Comparison of ENCODE assay signal across 26 mouse cellular contexts in genomic region chr4:136557638-136558037, GRCm38 (mm10). TPM values are rescaled to one million over a fixed set of nuclear protein-coding genes. Genes with fewer than 3 reads are reported as not detected.
DNase-seq lines count a peak whose midpoint lies in the region; ATAC-seq and TF ChIP-seq lines count a peak whose summit lies in the region.
"Had no signal": no experiment of that assay in that cellular context is flagged by ENCODE, and none has a peak within 500 bp of the region (broad histone marks: within the 10 kb centered on the region; RNA-seq: fewer than 3 reads in every experiment).

No protein-coding gene starts in this region.

- no peaks in the 10 kb centered on the region for H3K9me3 ChIP-seq in intestine, embryonic 16.5 days (ENCODE audit: control insufficient read depth, low read length)
- H3K9me3 ChIP-seq: embryonic facial prominence, embryonic 13.5 days; embryonic facial prominence, embryonic 15.5 days; forebrain, embryonic 10.5 days; forebrain, embryonic 12.5 days had no signal

- H3K4me3 ChIP-seq in C2C12 (ENCODE audit: insufficient read depth, poor library complexity, severe bottlenecking): peak overlapping the region; percentile 6
- H3K4me3 ChIP-seq in intestine, embryonic 16.5 days (ENCODE audit: low read length): no peak overlapping the region
- H3K4me3 ChIP-seq: embryonic facial prominence, embryonic 13.5 days; embryonic facial prominence, embryonic 15.5 days; erythroblast, embryonic 14.5 days; forebrain, embryonic 10.5 days; forebrain, embryonic 12.5 days had no signal

- peaks cover 88% of the 10 kb centered on the region for H3K36me3 ChIP-seq in C2C12 (ENCODE audit: control insufficient read depth, insufficient read depth)
- H3K36me3 ChIP-seq in intestine, embryonic 16.5 days (ENCODE audit: control insufficient read depth, insufficient read depth, low read length): peaks cover 29% of the 10 kb centered on the region

- H3K4me1 ChIP-seq in intestine, embryonic 16.5 days (ENCODE audit: control insufficient read depth, insufficient read depth, low read length): peaks cover 5% of the 10 kb centered on the region; the same call in 1 of the 2 replicates
- H3K4me1 ChIP-seq: embryonic facial prominence, embryonic 13.5 days; forebrain, embryonic 10.5 days; forebrain, embryonic 12.5 days had no signal

- ATAC-seq in intestine, embryonic 16.5 days: peak; percentile 61
- ATAC-seq: activated CD4-positive, CD25-positive, alpha-beta regulatory T cell, adult 4 months; forebrain, embryonic 14.5 days; forebrain, embryonic 16.5 days; Patski had no signal

- no peak overlapping the region for H3K9ac ChIP-seq in intestine, embryonic 16.5 days (ENCODE audit: low read depth, low read length)
- H3K9ac ChIP-seq: embryonic facial prominence, embryonic 13.5 days; embryonic facial prominence, embryonic 15.5 days; forebrain, embryonic 12.5 days had no signal

- TF ChIP-seq CTCF in C2C12 (IDR thresholded peaks at IDR 0.05; ENCODE audit: control insufficient read depth, insufficient read depth, insufficient read length): no peak

- no peak overlapping the region for H3K4me2 ChIP-seq in intestine, embryonic 16.5 days (ENCODE audit: low read depth, low read length)
- H3K4me2 ChIP-seq: embryonic facial prominence, embryonic 13.5 days; embryonic facial prominence, embryonic 15.5 days; forebrain, embryonic 12.5 days had no signal

- peak; percentile 25 for DNase-seq in large intestine, adult 2 months (ENCODE audit: low read depth, low spot score)
- DNase-seq in Muller cell, postnatal 12 days (ENCODE audit: inconsistent ontology term): no peak
- no peak for DNase-seq in thymus, postnatal 36 days
- no peak for DNase-seq in cerebellum, adult 9-10 months
- DNase-seq: adrenal gland, adult 8-10 months; adrenal gland, postnatal 14 days; adrenal gland, postnatal 36 days; B cell, adult 2 months; cerebellum, adult 11-12 months; cerebellum, adult 2 months; cerebellum, adult 9-11 months; cerebellum, postnatal 14 days; cerebellum, postnatal 36 days; embryo, embryonic 11 days had no signal

- H3K79me3 ChIP-seq in C2C12 (ENCODE audit: low read depth): peaks cover 12% of the 10 kb centered on the region

- H3K79me2 ChIP-seq in C2C12 (ENCODE audit: control insufficient read depth, insufficient read depth): peaks cover 19% of the 10 kb centered on the region

- 82% methylated on average over 2 of the region's 2 CpGs for WGBS in intestine, embryonic 16.5 days
- WGBS in large intestine, adult 2 months: 60% methylated on average over 2 of the region's 2 CpGs

- H3ac ChIP-seq in C2C12 (ENCODE audit: control insufficient read depth, insufficient read length, low read depth): no peak overlapping the region

- no peak overlapping the region for H3K27ac ChIP-seq in intestine, embryonic 16.5 days (ENCODE audit: low read length)
- H3K27ac ChIP-seq: embryonic facial prominence, embryonic 13.5 days; embryonic facial prominence, embryonic 15.5 days; forebrain, embryonic 10.5 days; forebrain, embryonic 12.5 days had no signal

- H3K27me3 ChIP-seq in C2C12 (ENCODE audit: control insufficient read depth, insufficient read depth, insufficient read length): no peaks in the 10 kb centered on the region
- H3K27me3 ChIP-seq in intestine, embryonic 16.5 days (replicated peaks; ENCODE audit: control insufficient read depth, insufficient read depth, low read length): no peaks in the 10 kb centered on the region
- H3K27me3 ChIP-seq: embryonic facial prominence, embryonic 13.5 days; embryonic facial prominence, embryonic 15.5 days; forebrain, embryonic 12.5 days; Patski had no signal

TF ChIP-seq in C2C12, 6 proteins besides CTCF, POLR2A, EP300 and RAD21:
- no peak for TF ChIP-seq FOSL1 (IDR thresholded peaks at IDR 0.05; ENCODE audit: insufficient read depth, low read length, poor library complexity, severe bottlenecking)
- no peak for TF ChIP-seq MYOG (IDR thresholded peaks at IDR 0.05; ENCODE audit: control insufficient read depth, extremely low read depth, insufficient read length)
- TF ChIP-seq USF1 (IDR thresholded peaks at IDR 0.05; ENCODE audit: low read depth): no peak
- no peak for TF ChIP-seq MYOD1 (IDR thresholded peaks at IDR 0.05; ENCODE audit: control insufficient read depth, insufficient read length, low read depth)

RNA-seq across cellular contexts. Expression of gene Kdm1a, which starts 44.9 kb away (rescaled TPM):
- polyA plus RNA-seq in C2C12 (2012; fragmentation: generic; extraction: Trizol): 47.2 TPM
- 14.0 and 14.3 TPM in 2 replicates for polyA plus RNA-seq in intestine, embryonic 16.5 days (2015; fragmentation: Nextera tagmentation; extraction: Ambion mirVana)
- polyA plus RNA-seq in large intestine, adult 2 months (2012; rRNA removed): 23.9 and 26.0 TPM in 2 replicates

RNA-seq across cellular contexts. Expression of gene Tex46, which starts 52.6 kb away (rescaled TPM):
- not detected for polyA plus RNA-seq in C2C12 (2012; fragmentation: generic; extraction: Trizol)
- not detected in 2 replicates for polyA plus RNA-seq in intestine, embryonic 16.5 days (2015; fragmentation: Nextera tagmentation; extraction: Ambion mirVana)
- polyA plus RNA-seq in large intestine, adult 2 months (2012; rRNA removed): not detected in 2 replicates
- polyA plus RNA-seq: activated CD4-positive, CD25-positive, alpha-beta regulatory T cell, adult 4 months; cerebellum, adult 2 months; embryonic facial prominence, embryonic 11.5 days; embryonic facial prominence, embryonic 13.5 days; embryonic facial prominence, embryonic 15.5 days; erythroblast, embryonic 14.5 days; forebrain, embryonic 10.5 days; forebrain, embryonic 12.5 days; forebrain, embryonic 14.5 days; forebrain, embryonic 16.5 days; Patski had no signal
